Mouse (Mus musculus) intestine, embryonic 14.5 days (tissue): Measurements from ENCODE around the gene Plcb4. TPM values are rescaled to one million over a fixed set of nuclear protein-coding genes. Genes with fewer than 3 reads are reported as not detected.

ENCODE experiments used
- ATAC-seq: fragments of 200-750 bp; cut with Nextera tagmentation; replicated peaks from 2 replicates; pipeline ENCODE4 v1.8.0; 2017; ENCODE audit warnings: low read depth, moderate number of reproducible peaks, moderate TSS enrichment, moderate library complexity; ENCODE audit not compliant: low FRiP score, low TSS enrichment
- DNase-seq: peaks from one replicate; pipeline ENCODE4 v3.0.0-alpha.2; 2018; ENCODE audit warnings: low spot score
- H3K27ac ChIP-seq: fragments of 300-500 bp; sonication (generic); 2 replicates; pipeline ENCODE4 v1.5.1; 2014; ENCODE audit warnings: low read depth, mild to moderate bottlenecking, control low read depth
- H3K27me3 ChIP-seq: fragments of 300-500 bp; sonication (generic); replicated peaks from 2 replicates; pipeline ENCODE4 v1.6.1; 2014; ENCODE audit warnings: low read length, control low read depth; ENCODE audit not compliant: control insufficient read depth, insufficient read depth
- H3K36me3 ChIP-seq: fragments of 300-500 bp; sonication (generic); 2 replicates; pipeline ENCODE4 v1.6.1; 2014; ENCODE audit warnings: low read length, control low read depth; ENCODE audit not compliant: control insufficient read depth, insufficient read depth
- H3K4me1 ChIP-seq: fragments of 300-500 bp; sonication (generic); replicated peaks from 2 replicates; pipeline ENCODE4 v1.6.1; 2014; ENCODE audit warnings: low read length, control low read depth, mixed read lengths; ENCODE audit not compliant: control insufficient read depth, insufficient read depth
- H3K4me2 ChIP-seq: fragments of 300-500 bp; sonication (generic); 2 replicates; pipeline ENCODE4 v1.6.1; 2014; ENCODE audit warnings: low read length
- H3K4me3 ChIP-seq: fragments of 300-500 bp; sonication (generic); 2 replicates; pipeline ENCODE4 v1.5.1; 2014; ENCODE audit warnings: low read depth, low read length, control low read depth, mixed read lengths
- H3K9ac ChIP-seq: fragments of 300-500 bp; sonication (generic); 2 replicates; pipeline ENCODE4 v1.6.1; 2014; ENCODE audit warnings: mild to moderate bottlenecking, low read length
- H3K9me3 ChIP-seq: fragments of 300-500 bp; sonication (generic); 2 replicates; pipeline ENCODE4 v1.6.1; 2016; ENCODE audit warnings: low read length, control low read depth; ENCODE audit not compliant: control insufficient read depth
- WGBS: fragments of 180-500 bp; shearing (Covaris S2); extraction: QIAGEN DNeasy Blood & Tissue Kit; methylation state at CpG from one replicate; pipeline ENCODE4 v1.1.7; 2014; 5-methylcytosine and 5-hydroxymethylcytosine counted together
- polyA plus RNA-seq: library from polyadenylated mRNA; unstranded; fragments of >200 nt; fragmentation: Nextera tagmentation; extraction: Ambion mirVana; gene quantifications from 2 replicates; pipeline ENCODE4 v1.2.1, GENCODE M21; 2014

The Plcb4 gene
- polyA plus RNA-seq, 1 experiment from 2014 or later, result 19.4 TPM

GRCm38 (mm10) chr2:135861531-135862488 is 203.0 kb downstream of the Plcb4 start:
- Histone ChIP-seq H3K9ac (no peak overlapping the region), H3K4me1 (no peaks in the 10 kb centered on the region; the same call in 1 of the 2 replicates), H3K4me3 (no peak overlapping the region), H3K4me2 (no peak overlapping the region), H3K9me3 (no peaks in the 10 kb centered on the region), H3K36me3 (no peaks in the 10 kb centered on the region), H3K27me3 (no peaks in the 10 kb centered on the region), H3K27ac (0 out of 2 replicates have a peak overlapping the region, but pooled peaks have one; percentile 24)
- no peak for DNase-seq
- 56% methylated on average over 8 of the region's 8 CpGs for WGBS
- no peak for ATAC-seq

- no peaks in the 10 kb centered on the region for H3K9me3 ChIP-seq
- WGBS, result 74% methylated on average over 5 of the region's 5 CpGs
- H3K4me1 ChIP-seq, result no peaks in the 10 kb centered on the region; the same call in 1 of the 2 replicates
Observed at GRCm38 (mm10) chr2:135862489-135863390, 203.9 kb downstream of the Plcb4 start.

GRCm38 (mm10) chr2:135863391-135864076 is 204.7 kb downstream of the Plcb4 start:
- H3K9ac ChIP-seq, result no peak overlapping the region
- no peaks in the 10 kb centered on the region for H3K9me3 ChIP-seq
- H3K4me3 ChIP-seq, result no peak overlapping the region
- WGBS, result 87% methylated on average over 4 of the region's 4 CpGs
- no peaks in the 10 kb centered on the region for H3K27me3 ChIP-seq
- no peak overlapping the region for H3K4me2 ChIP-seq
- ATAC-seq (no peak), DNase-seq (no peak)
- H3K36me3 ChIP-seq, result no peaks in the 10 kb centered on the region
- no peak overlapping the region for H3K27ac ChIP-seq
- no peaks in the 10 kb centered on the region; the same call in 1 of the 2 replicates for H3K4me1 ChIP-seq

More at GRCm38 (mm10) chr2:135862489-135863390, 203.9 kb downstream of the Plcb4 start:
- Histone ChIP-seq H3K4me2 (no peak overlapping the region), H3K4me3 (no peak overlapping the region), H3K36me3 (no peaks in the 10 kb centered on the region), H3K9ac (no peak overlapping the region), H3K27me3 (no peaks in the 10 kb centered on the region), H3K27ac (0 out of 2 replicates have a peak overlapping the region, but pooled peaks have one; percentile 24)
- no peak for ATAC-seq
- no peak for DNase-seq

- Histone ChIP-seq H3K4me2 (no peak overlapping the region), H3K27me3 (no peaks in the 10 kb centered on the region), H3K36me3 (no peaks in the 10 kb centered on the region), H3K9ac (no peak overlapping the region), H3K27ac (no peak overlapping the region), H3K4me3 (no peak overlapping the region), H3K4me1 (no peaks in the 10 kb centered on the region; the same call in 1 of the 2 replicates), H3K9me3 (no peaks in the 10 kb centered on the region)
- ATAC-seq (no peak), DNase-seq (no peak)
- 29% methylated on average over 9 of the region's 9 CpGs for WGBS
Observed at GRCm38 (mm10) chr2:135866421-135866820, 207.6 kb downstream of the Plcb4 start.

GRCm38 (mm10) chr2:135866838-135867237 is 208.0 kb downstream of the Plcb4 start:
- ATAC-seq (no peak), DNase-seq (no peak)
- Histone ChIP-seq H3K9ac (no peak overlapping the region), H3K4me1 (no peaks in the 10 kb centered on the region; the same call in 1 of the 2 replicates), H3K27ac (no peak overlapping the region), H3K36me3 (no peaks in the 10 kb centered on the region), H3K9me3 (no peaks in the 10 kb centered on the region), H3K4me3 (no peak overlapping the region), H3K4me2 (no peak overlapping the region), H3K27me3 (no peaks in the 10 kb centered on the region)
- 32% methylated on average over 4 of the region's 4 CpGs for WGBS

GRCm38 (mm10) chr2:135869637-135870036 is 210.8 kb downstream of the Plcb4 start:
- Histone ChIP-seq H3K4me2 (no peak overlapping the region), H3K9me3 (no peaks in the 10 kb centered on the region), H3K27ac (no peak overlapping the region), H3K4me1 (no peaks in the 10 kb centered on the region; the same call in 1 of the 2 replicates), H3K27me3 (no peaks in the 10 kb centered on the region), H3K4me3 (no peak overlapping the region), H3K9ac (no peak overlapping the region), H3K36me3 (no peaks in the 10 kb centered on the region)
- ATAC-seq (no peak), DNase-seq (no peak)
- 85% methylated on average over 7 of the region's 7 CpGs for WGBS

GRCm38 (mm10) chr2:135873146-135873545 is 214.3 kb downstream of the Plcb4 start:
- no peaks in the 10 kb centered on the region for H3K36me3 ChIP-seq
- no peaks in the 10 kb centered on the region for H3K4me1 ChIP-seq
- WGBS, result 82% methylated on average over 9 of the region's 9 CpGs
- H3K4me3 ChIP-seq, result no peak overlapping the region
- H3K9me3 ChIP-seq, result no peaks in the 10 kb centered on the region
- H3K27ac ChIP-seq, result no peak overlapping the region
- no peaks in the 10 kb centered on the region for H3K27me3 ChIP-seq
- no peak overlapping the region for H3K9ac ChIP-seq
- H3K4me2 ChIP-seq, result no peak overlapping the region
- ATAC-seq (no peak), DNase-seq (no peak)

GRCm38 (mm10) chr2:135873761-135874160 is 214.9 kb downstream of the Plcb4 start:
- 76% methylated on average over 2 of the region's 2 CpGs for WGBS
- H3K4me1 ChIP-seq, result no peaks in the 10 kb centered on the region
- H3K9ac ChIP-seq, result no peak overlapping the region
- no peak for ATAC-seq
- no peak overlapping the region for H3K4me2 ChIP-seq
- H3K36me3 ChIP-seq, result no peaks in the 10 kb centered on the region
- H3K4me3 ChIP-seq, result no peak overlapping the region
- no peak overlapping the region for H3K27ac ChIP-seq
- DNase-seq, result no peak
- H3K9me3 ChIP-seq, result no peaks in the 10 kb centered on the region
- H3K27me3 ChIP-seq, result no peaks in the 10 kb centered on the region
